Mouse (Mus musculus) liver, embryonic 14.5 days (tissue): ENCODE measurements at regions not wholly inside any gene's neighbourhood (a gene's known extent, or its start where the extent isn't known, plus 50 kb on each side); places are given as distances from the start of the nearest gene placed in this dataset.

Source experiments
- ATAC-seq: fragments of 200-750 bp; cut with Nextera tagmentation; 2 replicates; pipeline ENCODE4 v1.8.0; 2017; ENCODE audit warnings: moderate number of reproducible peaks, mild to moderate bottlenecking, moderate library complexity; ENCODE audit not compliant: insufficient read depth
- DNase-seq, 3 experiments: peaks; one replicate each; pipeline ENCODE4 v3.0.0-alpha.2; 2012 to 2013; ENCODE audit warnings: low read depth in 3 of 3, low spot score in 3 of 3
- H3K27ac ChIP-seq: fragments of 300-500 bp; sonication (generic); 2 replicates; pipeline ENCODE4 v1.5.1; 2014; ENCODE audit warnings: moderate library complexity, mild to moderate bottlenecking, control low read depth, inconsistent platforms
- H3K27me3 ChIP-seq: fragments of 300-500 bp; sonication (generic); 2 replicates; pipeline ENCODE4 v1.6.1; 2014; ENCODE audit warnings: mild to moderate bottlenecking, low read length, moderate library complexity; ENCODE audit not compliant: control insufficient read depth, insufficient read depth
- H3K36me3 ChIP-seq: fragments of 300-500 bp; sonication (generic); replicated peaks from 2 replicates; pipeline ENCODE4 v1.6.1; 2014; ENCODE audit warnings: low read depth; ENCODE audit not compliant: control insufficient read depth, insufficient read depth
- H3K4me1 ChIP-seq, 2 experiments: fragments of 200-500 bp in 1 of 2; fragments of 300-500 bp in 1 of 2; sonication (generic) in 1 of 2; replicated peaks; 2 replicates each; pipeline ENCODE4 v1.6.1; 2012 to 2014; ENCODE audit warnings: antibody characterized with exemption in 1 of 2, inconsistent platforms in 1 of 2, low read length in 1 of 2; ENCODE audit not compliant: control insufficient read depth in 2 of 2, insufficient read depth in 2 of 2
- H3K4me2 ChIP-seq: fragments of 300-500 bp; sonication (generic); 2 replicates; pipeline ENCODE4 v1.6.1; 2014; ENCODE audit warnings: low read depth, mild to moderate bottlenecking, control low read depth, moderate library complexity
- H3K4me3 ChIP-seq, 2 experiments: fragments of 200-500 bp in 1 of 2; fragments of 300-500 bp in 1 of 2; sonication (generic) in 1 of 2; 2 replicates each; pipeline ENCODE4 v1.5.1; 2012 to 2014; ENCODE audit warnings: low read depth in 2 of 2, low read length in 2 of 2, mild to moderate bottlenecking in 2 of 2, control low read depth in 1 of 2, inconsistent platforms in 1 of 2, moderate library complexity in 1 of 2; ENCODE audit not compliant: insufficient read depth in 1 of 2
- H3K9ac ChIP-seq: fragments of 300-500 bp; sonication (generic); replicated peaks from 2 replicates; pipeline ENCODE4 v1.6.1; 2014; ENCODE audit warnings: mild to moderate bottlenecking, control low read depth, moderate library complexity
- H3K9me3 ChIP-seq: fragments of 300-500 bp; sonication (generic); 2 replicates; pipeline ENCODE4 v1.6.1; 2016; ENCODE audit warnings: low read length, mixed read lengths; ENCODE audit not compliant: control insufficient read depth
- CTCF ChIP-seq: IDR thresholded peaks from 2 replicates; pipeline ENCODE4 v1.5.1; 2016; ENCODE audit warnings: antibody characterized with exemption, low read depth, control low read depth
- EP300 ChIP-seq: IDR thresholded peaks from 2 replicates; pipeline ENCODE4 v1.6.1; 2016; ENCODE audit warnings: antibody characterized with exemption, low read depth
- WGBS: fragments of 180-500 bp; shearing (Covaris S2); extraction: QIAGEN DNeasy Blood & Tissue Kit; methylation state at CpG from one replicate; pipeline ENCODE4 v1.1.7; 2014; ENCODE audit not compliant: insufficient replicate concordance; 5-methylcytosine and 5-hydroxymethylcytosine counted together

DNA sequence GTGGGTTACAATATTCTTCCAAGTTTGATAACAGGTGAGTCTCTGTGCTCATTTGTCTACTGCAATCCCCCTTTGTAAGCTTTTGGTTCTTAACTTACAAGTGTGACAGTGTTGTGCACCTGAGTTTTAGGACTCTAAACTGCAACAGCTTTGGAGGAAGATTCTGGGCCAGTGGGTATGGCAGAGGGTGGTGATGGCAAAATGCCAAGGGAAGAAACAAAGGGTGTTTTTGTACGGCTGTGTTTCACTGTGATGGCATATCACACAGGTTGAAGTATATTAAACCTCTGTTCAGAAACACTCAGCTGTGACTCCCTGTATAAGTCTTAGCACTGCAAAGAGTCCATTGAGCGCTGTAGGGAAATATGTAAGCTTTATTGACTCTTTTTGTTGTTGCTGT, 140.7 kb downstream of the Dad1 start:
- no peaks in the 10 kb centered on the region for H3K27me3 ChIP-seq
- WGBS, result 61% methylated on average over 2 of the region's 2 CpGs
- H3K9ac ChIP-seq, result no peak overlapping the region
- H3K4me3 ChIP-seq, result no peak overlapping the region
- no peaks in the 10 kb centered on the region for H3K36me3 ChIP-seq
- TF ChIP-seq EP300 (no peak), CTCF (no peak)
- H3K9me3 ChIP-seq, result no peaks in the 10 kb centered on the region
- ATAC-seq, result no peak
- DNase-seq, result no peak
- H3K27ac ChIP-seq, result no peak overlapping the region
- peaks cover 0 to 2% of the 10 kb centered on the region in 2 experiments; a peak in 1 of 4 replicates for H3K4me1 ChIP-seq
- H3K4me2 ChIP-seq, result no peak overlapping the region

DNA sequence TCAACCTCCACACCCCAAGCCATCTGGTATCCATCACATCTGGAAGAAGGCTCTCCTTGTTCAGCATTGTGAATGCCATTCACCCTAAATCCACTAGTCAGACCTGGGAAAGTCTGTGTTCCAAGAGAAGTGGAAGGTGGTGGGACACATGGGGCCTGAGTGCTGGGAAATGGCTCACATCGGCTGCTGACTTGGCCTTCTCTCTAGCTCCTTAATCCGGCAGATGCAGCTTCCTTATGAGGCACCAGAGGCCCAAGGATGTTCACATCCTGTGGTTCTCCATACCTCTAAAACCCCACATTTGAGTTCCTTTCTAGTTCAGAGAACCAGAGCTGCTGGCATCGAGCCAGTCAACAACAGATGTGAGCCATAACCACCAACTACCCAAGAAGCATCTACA, 142.9 kb downstream of the Dad1 start:
- Histone ChIP-seq H3K4me3 (no peak overlapping the region), H3K4me2 (no peak overlapping the region), H3K9ac (no peak overlapping the region), H3K36me3 (no peaks in the 10 kb centered on the region), H3K9me3 (no peaks in the 10 kb centered on the region), H3K27ac (no peak overlapping the region), H3K27me3 (no peaks in the 10 kb centered on the region), H3K4me1 (peaks cover 0 to 2% of the 10 kb centered on the region in 2 experiments; a peak in 1 of 4 replicates)
- TF ChIP-seq EP300 (no peak), CTCF (no peak)
- no peak for DNase-seq
- WGBS, result 47% methylated on average over 3 of the region's 3 CpGs
- ATAC-seq, result no peak

DNA sequence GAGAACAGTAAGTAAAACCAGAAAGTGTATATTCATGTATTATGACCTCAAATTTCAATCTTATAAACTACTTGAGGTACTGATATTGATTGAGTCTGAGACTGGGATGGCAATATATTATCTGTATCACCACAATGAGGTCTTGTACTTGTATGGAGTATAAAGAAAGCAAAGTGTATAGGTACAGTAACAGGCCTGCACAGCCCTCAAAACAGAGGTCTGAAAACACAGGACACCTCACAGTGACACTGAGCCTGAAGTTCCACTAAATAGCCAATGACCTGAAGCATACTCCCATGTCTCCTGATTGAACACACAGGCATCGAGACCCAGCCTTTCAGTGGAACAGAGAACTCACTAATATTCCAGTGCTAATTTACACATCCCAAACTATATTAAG, 144.8 kb downstream of the Dad1 start:
- H3K4me3 ChIP-seq, result no peak overlapping the region
- no peaks in the 10 kb centered on the region for H3K9me3 ChIP-seq
- ATAC-seq (no peak), DNase-seq (no peak)
- no peaks in the 10 kb centered on the region for H3K27me3 ChIP-seq
- 48% methylated on average over 1 of the region's 1 CpGs for WGBS
- no peak overlapping the region for H3K9ac ChIP-seq
- H3K27ac ChIP-seq, result no peak overlapping the region
- TF ChIP-seq CTCF (no peak), EP300 (no peak)
- no peak overlapping the region for H3K4me2 ChIP-seq
- no peaks in the 10 kb centered on the region for H3K36me3 ChIP-seq
- peaks cover 0 to 2% of the 10 kb centered on the region in 2 experiments; a peak in 1 of 4 replicates for H3K4me1 ChIP-seq

DNA sequence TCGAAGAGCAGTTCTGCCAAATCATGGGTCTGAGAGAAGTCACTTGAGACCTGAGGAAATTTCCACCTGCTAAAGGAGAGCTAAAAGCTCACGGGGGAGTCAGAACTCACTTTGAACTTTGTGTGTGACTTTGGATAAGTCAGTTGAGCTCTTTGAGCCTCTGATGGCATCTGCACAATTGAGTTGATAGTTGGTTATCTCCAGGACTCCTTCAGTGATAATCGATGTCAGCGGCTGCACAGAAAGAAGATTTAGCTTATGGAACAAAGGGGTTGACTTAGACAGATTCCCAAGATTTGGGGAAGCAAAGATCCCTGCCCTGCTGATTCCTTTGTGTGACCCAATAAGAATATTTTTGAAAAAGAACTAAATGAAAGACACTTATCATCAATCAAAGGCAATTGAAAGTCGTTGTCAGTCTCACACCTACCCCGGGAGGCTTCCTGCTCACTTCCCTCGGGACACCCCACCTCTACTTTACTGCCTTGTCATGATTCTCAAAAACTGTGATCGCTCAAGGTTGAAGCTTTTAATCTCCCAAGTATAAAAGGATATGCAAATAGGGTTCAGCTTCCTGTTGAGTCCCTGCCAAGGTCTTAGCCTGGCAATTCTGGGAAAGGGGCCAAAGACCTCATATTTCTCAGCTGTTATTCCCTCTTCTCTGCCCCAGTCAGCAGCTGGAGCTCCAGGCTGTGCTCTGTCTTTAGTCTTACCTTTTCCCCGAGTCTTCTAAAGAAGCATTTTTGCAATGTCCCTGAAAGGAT, 145.4 kb downstream of the Dad1 start:
- TF ChIP-seq CTCF (no peak), EP300 (no peak)
- no peak overlapping the region for H3K4me3 ChIP-seq
- WGBS, result 18% methylated on average over 9 of the region's 9 CpGs
- peaks cover 0 to 2% of the 10 kb centered on the region in 2 experiments; a peak in 1 of 4 replicates for H3K4me1 ChIP-seq
- no peak overlapping the region for H3K27ac ChIP-seq
- H3K36me3 ChIP-seq, result no peaks in the 10 kb centered on the region
- H3K4me2 ChIP-seq, result no peak overlapping the region
- DNase-seq, result no peak
- ATAC-seq, result no peak
- no peaks in the 10 kb centered on the region for H3K27me3 ChIP-seq
- H3K9me3 ChIP-seq, result no peaks in the 10 kb centered on the region
- no peak overlapping the region for H3K9ac ChIP-seq

DNA sequence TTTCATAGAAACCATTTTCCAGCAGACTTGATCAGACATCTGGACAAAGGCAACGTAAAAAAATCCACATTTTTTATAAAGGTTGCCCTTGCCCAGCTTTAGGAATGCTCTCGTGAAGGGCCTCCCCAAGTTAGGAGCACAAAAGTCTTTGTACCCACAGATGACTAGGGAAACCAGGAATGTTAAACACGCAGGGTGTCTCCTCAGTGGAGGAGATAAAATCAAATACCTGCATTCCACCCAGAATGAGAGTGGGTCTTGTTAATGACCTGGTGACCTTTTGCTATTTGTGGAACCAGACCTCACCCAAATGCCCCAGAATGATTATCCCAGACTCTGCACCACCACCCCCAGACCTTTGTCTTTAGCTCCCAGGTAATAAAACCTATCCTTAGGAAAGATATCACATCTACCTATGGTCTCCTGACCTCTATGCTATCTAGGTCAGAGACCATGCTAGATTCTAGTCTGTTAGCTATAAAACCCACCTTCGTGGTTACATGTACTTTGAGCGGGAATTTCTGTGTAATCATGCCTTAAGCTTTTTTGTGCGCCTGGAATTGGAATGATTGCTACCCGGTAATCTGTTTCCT, 146.6 kb downstream of the Dad1 start:
- Histone ChIP-seq H3K9me3 (no peaks in the 10 kb centered on the region), H3K4me3 (no peak overlapping the region), H3K27me3 (no peaks in the 10 kb centered on the region), H3K9ac (no peak overlapping the region), H3K27ac (no peak overlapping the region), H3K36me3 (no peaks in the 10 kb centered on the region), H3K4me2 (no peak overlapping the region), H3K4me1 (peaks cover 0 to 2% of the 10 kb centered on the region in 2 experiments; a peak in 1 of 4 replicates)
- no peak for DNase-seq
- TF ChIP-seq CTCF, result no peak
- TF ChIP-seq EP300, result no peak
- no peak for ATAC-seq
- 64% methylated on average over 7 of the region's 7 CpGs for WGBS
